Mouse (Mus musculus): ENCODE results near the gene Eda.

GRCm38 (mm10) chrX:100118362-100118761 lies 143.0 kb downstream of the Eda start:
- TF ChIP-seq CHD2 (IDR thresholded peaks at IDR 0.05; ENCODE audit: low read depth, low read length), result no peak
- TF ChIP-seq ZC3H11A (IDR thresholded peaks at IDR 0.05; ENCODE audit: borderline replicate concordance, low read depth, low read length), result no peak
- TF ChIP-seq ZNF384 (IDR thresholded peaks at IDR 0.05; ENCODE audit: low read depth, low read length), result no peak
- TF ChIP-seq HCFC1 (IDR thresholded peaks at IDR 0.05; ENCODE audit: borderline replicate concordance, insufficient read depth, low read length), result no peak
